Mouse (Mus musculus): ENCODE data around the gene Gjb4.

Gene Gjb4

GRCm38 (mm10) chr4:127353951-127354438 lies at the start of gene Gjb4:
Gjb4 (minus strand) TSS chr4:127354081.
- no peak for DNase-seq

- peak; percentile 44 for DNase-seq
Measured at GRCm38 (mm10) chr4:127402614-127403013, 48.7 kb upstream of the Gjb4 start.

- DNase-seq, result no peak
Measured at GRCm38 (mm10) chr4:127402166-127402565, 48.3 kb upstream of the Gjb4 start.

GRCm38 (mm10) chr4:127400165-127401145 lies 46.6 kb upstream of the Gjb4 start:
- no peak for DNase-seq

- no peak for DNase-seq
Measured at GRCm38 (mm10) chr4:127395591-127395990, 41.7 kb upstream of the Gjb4 start.

- no peak for DNase-seq
Measured at GRCm38 (mm10) chr4:127389645-127390044, 35.8 kb upstream of the Gjb4 start.

- no peak for DNase-seq
Measured at GRCm38 (mm10) chr4:127377344-127377743, 23.5 kb upstream of the Gjb4 start.

GRCm38 (mm10) chr4:127375541-127376177 lies 21.8 kb upstream of the Gjb4 start:
- no peak for DNase-seq

GRCm38 (mm10) chr4:127374645-127375044 lies 20.8 kb upstream of the Gjb4 start:
- DNase-seq, result no peak

GRCm38 (mm10) chr4:127373491-127373890 lies 19.6 kb upstream of the Gjb4 start:
- DNase-seq, result no peak

- no peak for DNase-seq
Measured at GRCm38 (mm10) chr4:127371546-127371945, 17.7 kb upstream of the Gjb4 start.

- DNase-seq, result peak; percentile 54
Measured at GRCm38 (mm10) chr4:127370447-127370846, 16.6 kb upstream of the Gjb4 start.

GRCm38 (mm10) chr4:127368379-127368973 lies 14.6 kb upstream of the Gjb4 start:
- peak; percentile 80 for DNase-seq

- no peak for DNase-seq
Measured at GRCm38 (mm10) chr4:127365834-127366233, 12.0 kb upstream of the Gjb4 start.

GRCm38 (mm10) chr4:127365433-127365832 lies 11.6 kb upstream of the Gjb4 start:
- no peak for DNase-seq

GRCm38 (mm10) chr4:127364431-127364830 lies 10.6 kb upstream of the Gjb4 start:
- no peak for DNase-seq

GRCm38 (mm10) chr4:127363331-127363730 lies 9.4 kb upstream of the Gjb4 start:
- no peak for DNase-seq

GRCm38 (mm10) chr4:127362520-127362919 lies 8.6 kb upstream of the Gjb4 start:
- DNase-seq, result no peak

GRCm38 (mm10) chr4:127358018-127358417 lies 4.1 kb upstream of the Gjb4 start, which contains the start of gene Gjb5:
Gjb5 (minus strand) TSS chr4:127358181.
- DNase-seq, result peak; percentile 34

GRCm38 (mm10) chr4:127354506-127355485 lies 915 bp upstream of the Gjb4 start:
- DNase-seq, result no peak

GRCm38 (mm10) chr4:127352594-127352993 lies 1.3 kb downstream of the Gjb4 start:
- DNase-seq, result no peak
